Mouse (Mus musculus): ENCODE data around the gene Mreg. TPM values are rescaled to one million over a fixed set of nuclear protein-coding genes. Genes with fewer than 3 reads are reported as not detected.

Mreg gene
- total RNA-seq, 2 experiments from 2014 or later, result 37.7 to 60.5 TPM

DNA sequence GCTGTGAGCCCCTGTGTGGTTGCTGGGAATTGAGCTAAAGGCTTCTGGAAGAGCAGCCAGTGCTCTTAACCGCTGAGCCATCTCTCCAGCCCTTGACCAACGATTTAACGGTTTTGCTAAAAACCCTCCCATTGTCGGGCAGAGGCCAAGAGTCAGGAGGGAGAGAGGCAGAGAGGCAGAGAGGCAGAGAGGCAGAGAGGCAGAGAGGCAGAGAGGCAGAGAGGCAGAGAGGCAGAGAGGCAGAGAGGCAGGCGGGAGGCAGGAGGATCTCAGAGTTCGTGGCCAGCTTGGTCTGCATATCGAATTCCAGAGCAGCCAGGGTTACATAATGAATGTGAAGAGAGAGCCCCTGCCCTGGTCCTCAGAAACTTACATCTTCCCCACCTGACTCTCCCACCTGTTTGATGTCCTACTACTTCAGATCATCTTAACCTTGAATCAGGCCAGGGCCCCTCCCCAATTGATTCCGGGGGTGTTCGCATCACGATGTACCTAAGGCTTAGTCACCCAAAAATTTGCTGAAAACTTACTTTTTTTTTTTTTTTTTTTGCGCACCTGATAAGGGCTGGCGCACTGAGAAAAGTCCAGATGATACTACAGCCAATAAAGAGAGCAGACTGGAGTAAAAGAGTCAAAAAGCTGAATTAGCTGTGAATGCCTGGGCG is 13.1 kb upstream of the Mreg start:
- Histone ChIP-seq H3K27ac (peak overlapping the region; percentile 84), H3K4me3 (peak overlapping the region; percentile 78)
- intact Hi-C loops (cut with DNase I), result no loop called here
- TF ChIP-seq CTCF (IDR thresholded peaks at IDR 0.05), result no peak
- DNase-seq, result peak; percentile 16

DNA sequence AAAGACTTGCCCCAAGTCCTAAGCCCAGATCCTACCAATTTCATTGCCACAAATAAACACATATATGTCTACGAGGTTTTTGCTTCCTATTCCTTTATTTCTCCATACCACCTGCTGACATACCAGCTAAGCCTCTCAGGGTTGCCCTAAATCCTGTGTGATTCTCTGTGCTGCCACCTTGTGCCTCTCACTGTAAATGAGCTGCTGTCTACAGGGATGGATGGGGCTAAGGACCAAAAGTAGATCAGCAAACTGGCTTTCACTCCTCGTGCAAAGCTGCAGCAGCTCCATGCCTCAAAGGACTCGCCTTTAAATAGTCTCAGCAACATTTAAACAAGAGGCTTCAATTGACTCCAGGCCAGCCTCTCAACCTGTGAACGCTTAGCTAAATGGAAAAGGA is 7.9 kb upstream of the Mreg start:
- no peak overlapping the region for H3K4me3 ChIP-seq
- intact Hi-C loops (cut with DNase I), result no loop called here
- peak; percentile 36 for DNase-seq
- TF ChIP-seq CTCF (IDR thresholded peaks at IDR 0.05), result peak; percentile 53
- no peak overlapping the region for H3K27ac ChIP-seq

DNA sequence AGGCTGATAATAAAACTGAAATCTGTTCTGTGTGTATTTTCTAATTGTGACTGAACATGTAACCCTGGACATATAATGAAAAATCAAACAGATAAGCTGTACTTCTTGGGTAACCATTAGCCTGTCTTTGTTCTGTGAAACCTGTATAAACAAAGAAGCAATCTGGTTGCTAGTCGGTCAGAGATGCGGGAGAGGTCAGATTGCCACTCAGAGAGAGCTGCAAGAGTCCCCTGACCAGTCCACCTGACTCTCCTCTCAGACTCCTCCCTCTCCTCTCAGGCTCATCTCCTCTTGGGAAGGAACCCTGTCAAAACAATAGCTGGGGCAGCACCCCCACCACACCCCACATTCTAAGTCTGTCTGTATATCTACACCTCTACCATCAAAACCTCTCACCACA is 7.0 kb upstream of the Mreg start:
- intact Hi-C loops (cut with DNase I), result loop anchor here (5.0 kb wide), 1 partner anchor 47 kb away; no protein-coding TSS in a partner anchor
- no peak for TF ChIP-seq CTCF (IDR thresholded peaks at IDR 0.05)
- no peak overlapping the region for H3K27ac ChIP-seq
- peak; percentile 3 for DNase-seq
- no peak overlapping the region for H3K4me3 ChIP-seq

DNA sequence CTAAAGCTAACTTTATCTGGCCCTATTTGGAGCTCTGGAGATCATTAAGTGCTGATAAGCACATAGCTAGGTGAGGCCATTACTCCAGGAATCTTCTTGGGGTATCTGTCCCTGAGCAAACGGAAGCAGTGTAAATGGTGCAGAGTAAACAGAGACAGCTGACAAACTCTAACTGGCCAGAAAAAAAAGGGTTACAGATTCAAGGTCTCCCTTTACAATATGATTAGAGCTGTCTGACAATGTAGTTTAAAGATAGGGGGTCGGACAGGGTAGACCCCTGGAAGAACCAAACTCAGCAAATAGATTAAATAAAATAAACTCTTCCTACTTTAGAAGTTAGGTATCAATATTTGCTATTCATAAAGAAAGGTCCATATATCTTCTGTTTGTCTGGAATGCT is 6.5 kb upstream of the Mreg start:
- Histone ChIP-seq H3K27ac (no peak overlapping the region), H3K4me3 (no peak overlapping the region)
- no peak for DNase-seq
- intact Hi-C loops (cut with DNase I), result loop anchor here (5.0 kb wide), 1 partner anchor 46 kb away; no protein-coding TSS in a partner anchor
- TF ChIP-seq CTCF (IDR thresholded peaks at IDR 0.05), result no peak

DNA sequence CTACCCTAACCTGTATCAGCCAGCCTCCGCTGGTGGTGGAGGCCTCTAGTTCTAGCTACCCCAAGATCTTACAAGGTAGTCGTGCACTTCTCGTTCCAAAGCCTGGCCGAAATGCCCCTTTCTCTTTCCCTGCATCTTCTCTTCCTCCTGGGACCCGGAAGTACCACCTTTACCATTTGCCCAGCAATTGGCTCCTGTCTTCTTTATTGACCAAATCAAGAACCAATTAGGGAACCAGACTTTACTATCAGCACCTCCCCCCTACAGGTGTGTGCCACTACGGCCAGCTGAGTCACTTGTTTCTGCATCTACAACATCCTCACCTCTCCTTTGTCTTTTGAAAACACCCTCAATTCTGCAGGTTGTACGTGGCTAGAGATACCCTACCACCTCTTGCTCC is 4.7 kb upstream of the Mreg start:
- intact Hi-C loops (cut with DNase I), result loop anchor here (5.0 kb wide), 1 partner anchor 44 kb away; no protein-coding TSS in a partner anchor

DNA sequence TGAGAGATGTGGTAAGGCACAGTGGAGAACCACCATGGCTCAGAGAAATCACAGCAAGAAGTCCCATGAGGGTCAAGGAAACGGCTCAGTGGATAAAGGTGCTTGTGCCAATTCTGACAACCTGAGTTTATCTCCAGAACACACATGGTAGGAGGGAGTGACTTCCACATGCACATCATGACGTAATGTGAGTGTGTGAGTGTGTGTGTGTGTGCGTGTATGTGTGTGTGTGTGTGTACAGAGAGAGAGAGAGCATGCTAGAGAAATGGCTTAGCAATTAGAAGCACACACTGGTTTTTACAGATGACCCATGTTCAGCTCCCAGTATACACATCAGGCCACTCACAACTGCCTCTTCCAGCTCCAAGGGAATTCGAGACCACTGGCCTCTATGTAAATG is 3.1 kb upstream of the Mreg start:
- intact Hi-C loops (cut with DNase I), result loop anchor here (5.0 kb wide), 1 partner anchor 43 kb away; no protein-coding TSS in a partner anchor
- H3K4me3 ChIP-seq, result no peak overlapping the region
- peak overlapping the region; percentile 94 for H3K27ac ChIP-seq
- no peak for TF ChIP-seq CTCF (IDR thresholded peaks at IDR 0.05)
- peak; percentile 10 for DNase-seq

More for the DNA sequence above, 4.7 kb upstream of the Mreg start:
- no peak overlapping the region for H3K27ac ChIP-seq
- DNase-seq, result peak; percentile 4
- TF ChIP-seq CTCF (IDR thresholded peaks at IDR 0.05), result no peak
- no peak overlapping the region for H3K4me3 ChIP-seq

DNA sequence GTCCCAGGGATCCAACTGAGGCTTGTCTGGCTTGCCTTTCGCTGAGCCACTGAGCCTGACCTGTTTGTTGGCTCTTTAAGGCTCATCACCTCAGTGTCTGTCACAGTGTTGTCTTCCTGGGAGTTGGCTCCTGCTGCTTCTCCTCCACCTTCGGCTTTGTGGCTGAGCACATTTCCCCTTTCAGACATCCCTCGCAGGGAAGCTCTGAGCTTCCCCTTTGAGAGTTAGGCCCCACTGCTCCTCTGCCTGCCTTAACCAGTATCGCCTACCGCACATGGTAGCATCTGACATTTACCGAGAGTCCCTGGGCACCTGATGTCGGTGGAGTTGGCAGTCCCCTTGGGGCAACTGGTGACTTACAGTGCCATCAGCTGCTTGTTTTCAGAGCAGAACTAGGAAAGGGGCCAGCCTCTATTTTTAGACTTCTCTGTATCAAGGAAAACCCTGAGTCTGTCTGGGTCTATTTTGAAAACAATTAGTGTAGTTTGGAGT is 2.4 kb upstream of the Mreg start:
- TF ChIP-seq CTCF (IDR thresholded peaks at IDR 0.05), result no peak
- peak; percentile 89 for DNase-seq
- Histone ChIP-seq H3K4me3 (no peak overlapping the region), H3K27ac (peak overlapping the region; percentile 94)
- intact Hi-C loops (cut with DNase I), result no loop called here

DNA sequence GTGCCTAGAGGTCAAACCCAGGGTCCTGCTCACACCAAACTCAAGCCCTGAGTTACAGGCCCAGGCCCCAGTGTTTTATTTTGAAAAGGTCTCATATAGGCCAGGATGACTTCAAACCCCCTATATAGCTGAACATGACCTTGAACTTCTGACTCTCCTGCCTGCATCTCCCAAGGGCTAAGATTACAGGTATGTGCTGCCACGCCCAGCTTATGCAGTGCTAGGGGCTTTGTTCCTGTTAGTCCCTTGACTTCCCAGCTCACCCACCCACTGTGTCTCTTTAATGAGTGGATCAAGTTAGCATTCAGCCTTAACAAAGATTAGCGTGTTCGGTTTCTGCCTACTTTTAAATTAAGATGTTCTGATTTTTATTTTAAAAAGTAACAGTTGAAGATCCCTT is 1.8 kb upstream of the Mreg start:
- no peak for TF ChIP-seq CTCF (IDR thresholded peaks at IDR 0.05)
- Histone ChIP-seq H3K27ac (peak overlapping the region; percentile 94), H3K4me3 (no peak overlapping the region)
- DNase-seq, result peak; percentile 12
- intact Hi-C loops (cut with DNase I), result no loop called here

DNA sequence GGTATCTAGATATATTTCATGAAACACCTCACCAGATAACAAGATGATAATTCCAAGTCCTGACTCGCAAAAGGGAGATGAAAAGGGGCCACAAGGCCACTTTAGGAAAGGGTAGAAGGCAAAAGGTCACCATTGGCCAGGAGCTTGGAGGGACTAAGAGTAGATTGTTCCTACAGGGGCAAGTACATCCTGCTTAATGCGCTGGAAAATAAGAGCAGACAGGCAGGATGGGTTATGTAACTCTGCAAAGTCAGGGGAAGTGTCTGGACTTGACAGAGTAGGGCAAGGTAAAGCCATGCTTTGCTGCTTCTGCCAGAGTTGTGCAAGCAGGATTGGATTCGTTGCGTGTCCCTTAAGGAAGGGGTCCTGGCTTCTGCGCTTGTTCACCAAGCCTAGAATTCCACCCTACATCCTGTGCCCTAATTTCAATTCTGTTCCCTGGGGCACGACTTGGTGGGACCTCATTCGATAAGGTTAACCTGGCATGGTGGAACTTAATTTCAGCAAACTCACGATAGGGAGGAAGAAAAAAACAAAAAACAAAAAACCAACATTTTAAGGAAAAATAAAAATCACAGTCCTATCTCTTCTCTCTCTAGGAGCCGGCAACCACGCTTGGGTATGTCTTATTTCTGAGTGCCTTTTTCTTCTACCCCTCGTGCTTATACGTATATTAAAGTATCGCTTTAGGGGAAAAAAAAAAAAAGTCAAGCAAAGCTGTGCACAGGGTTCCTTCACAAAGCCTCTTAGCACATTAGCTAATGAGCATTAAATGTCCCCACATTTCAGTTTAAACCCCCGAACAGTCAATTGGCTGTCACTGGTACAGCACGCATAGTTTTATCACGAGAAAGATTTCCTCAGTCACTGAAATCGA is 1.1 kb downstream of the Mreg start:
- intact Hi-C loops (cut with DNase I), result no loop called here
- H3K27ac ChIP-seq, result peak overlapping the region; percentile 94

DNA sequence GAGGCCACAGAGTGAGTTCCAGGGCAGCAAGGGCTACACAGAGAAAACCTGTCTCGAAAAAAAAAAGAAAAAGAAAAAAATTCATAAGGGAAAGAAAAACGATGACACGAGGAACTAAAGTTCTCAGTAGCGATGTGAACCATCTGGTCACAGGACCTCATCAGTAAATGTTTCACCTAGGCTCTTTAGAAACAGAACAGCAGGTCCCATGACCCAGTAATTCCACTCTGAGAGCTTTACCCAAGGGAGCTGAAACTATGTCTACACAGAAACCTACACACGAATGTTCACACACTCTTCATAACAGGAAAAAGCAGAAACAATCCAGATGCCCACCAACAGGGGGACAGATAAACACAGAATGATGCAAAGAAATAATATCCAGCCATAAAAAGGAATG is 4.0 kb downstream of the Mreg start:
- intact Hi-C loops (cut with DNase I), result no loop called here
- peak; percentile 3 for DNase-seq
- H3K27ac ChIP-seq, result no peak overlapping the region
- no peak overlapping the region for H3K4me3 ChIP-seq
- no peak for TF ChIP-seq CTCF (IDR thresholded peaks at IDR 0.05)

More for the DNA sequence above, 1.1 kb downstream of the Mreg start:
- TF ChIP-seq CTCF (IDR thresholded peaks at IDR 0.05), result no peak
- DNase-seq, result peak; percentile 22
- H3K4me3 ChIP-seq, result peak overlapping the region; percentile 79

DNA sequence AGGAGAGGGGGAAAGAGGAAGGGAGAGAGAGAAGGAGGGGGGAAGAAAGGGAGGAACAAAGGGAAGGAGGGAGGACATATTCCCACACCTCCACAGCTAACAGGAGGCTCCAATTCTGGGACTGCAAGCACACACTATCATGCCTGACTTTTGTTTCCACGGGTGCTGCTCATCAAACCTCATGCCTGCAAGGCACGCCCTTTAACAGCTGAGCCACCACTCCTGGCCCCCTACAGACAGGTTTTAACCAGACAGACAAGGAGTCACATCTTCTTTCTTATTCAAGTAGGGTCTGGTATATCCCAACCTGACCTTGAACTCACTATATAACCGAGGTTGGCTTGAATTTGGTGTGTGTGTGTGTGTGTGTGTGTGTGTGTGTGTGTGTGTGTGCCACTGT is 7.0 kb downstream of the Mreg start:
- no peak for DNase-seq
- no peak for TF ChIP-seq CTCF (IDR thresholded peaks at IDR 0.05)
- H3K27ac ChIP-seq, result no peak overlapping the region
- H3K4me3 ChIP-seq, result no peak overlapping the region
- intact Hi-C loops (cut with DNase I), result no loop called here

DNA sequence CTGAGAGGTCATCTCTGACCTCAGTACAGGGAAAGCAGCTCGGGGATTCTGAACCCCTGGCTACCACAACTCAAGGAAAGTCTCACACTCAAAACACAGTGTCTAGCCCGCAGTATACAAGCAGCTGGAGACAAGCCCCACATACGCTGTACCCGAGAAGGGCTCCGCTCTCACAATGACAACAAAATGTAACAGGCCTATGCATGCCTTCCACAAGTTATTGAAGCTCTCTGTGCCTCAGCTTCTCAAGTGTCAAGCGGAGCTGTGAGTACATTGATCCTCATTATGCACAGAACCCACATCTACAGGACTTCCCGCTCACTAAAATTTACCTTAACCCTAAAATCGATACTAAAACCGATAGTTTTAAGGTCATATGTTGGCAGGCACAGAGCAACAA is 8.9 kb downstream of the Mreg start:
- no peak for TF ChIP-seq CTCF (IDR thresholded peaks at IDR 0.05)
- no peak overlapping the region for H3K27ac ChIP-seq

DNA sequence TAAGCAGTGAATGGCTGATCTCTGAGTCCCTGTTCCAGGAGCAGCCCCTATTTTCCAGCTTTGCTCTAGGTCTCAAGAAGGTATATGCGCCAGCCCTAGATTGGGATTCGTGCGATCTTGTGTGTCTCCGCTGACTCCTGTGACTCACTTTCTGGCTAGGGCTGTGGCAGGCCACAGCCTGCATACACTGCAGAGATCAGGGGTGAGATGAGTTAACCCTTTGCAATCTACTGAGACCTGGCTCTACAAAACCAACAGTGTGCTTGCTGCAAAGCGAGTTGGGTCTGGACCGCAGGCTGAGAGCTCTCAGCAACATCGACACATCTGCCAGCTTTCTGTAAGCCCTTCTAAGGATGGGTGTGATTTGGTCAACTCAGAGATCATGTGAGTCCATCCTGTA is 9.4 kb downstream of the Mreg start:
- no peak for TF ChIP-seq CTCF (IDR thresholded peaks at IDR 0.05)
- no peak for DNase-seq
- intact Hi-C loops (cut with DNase I), result no loop called here
- Histone ChIP-seq H3K27ac (no peak overlapping the region; the same call in 1 of the 2 replicates), H3K4me3 (no peak overlapping the region)

More for the DNA sequence above, 8.9 kb downstream of the Mreg start:
- intact Hi-C loops (cut with DNase I), result no loop called here
- DNase-seq, result no peak
- H3K4me3 ChIP-seq, result no peak overlapping the region

All from gastrocnemius, adult 2 months (tissue).